Mouse (Mus musculus) kidney, embryonic 14.5 days (tissue): ENCODE measurements around the gene Pwp2. TPM values are rescaled to one million over a fixed set of nuclear protein-coding genes. Genes with fewer than 3 reads are reported as not detected.

Source experiments
- ATAC-seq: fragments of 200-750 bp; cut with Nextera tagmentation; 2 replicates; pipeline ENCODE4 v1.8.0; 2017; ENCODE audit warnings: moderate number of reproducible peaks, mild to moderate bottlenecking, moderate TSS enrichment, moderate library complexity; ENCODE audit not compliant: low FRiP score, low TSS enrichment
- H3K27ac ChIP-seq: fragments of 300-500 bp; sonication (generic); 2 replicates; pipeline ENCODE4 v1.5.1; 2014; ENCODE audit warnings: low read depth, mild to moderate bottlenecking, low read length, moderate library complexity, mixed read lengths
- H3K27me3 ChIP-seq: fragments of 300-500 bp; sonication (generic); 2 replicates; pipeline ENCODE4 v1.6.1; 2014; ENCODE audit warnings: mild to moderate bottlenecking, low read length; ENCODE audit not compliant: control insufficient read depth, insufficient read depth
- H3K36me3 ChIP-seq: fragments of 300-500 bp; sonication (generic); 2 replicates; pipeline ENCODE4 v1.6.1; 2014; ENCODE audit warnings: low read length, mixed read lengths; ENCODE audit not compliant: control insufficient read depth, insufficient read depth
- H3K4me1 ChIP-seq: fragments of 300-500 bp; sonication (generic); 2 replicates; pipeline ENCODE4 v1.6.1; 2014; ENCODE audit warnings: low read length, mixed read lengths; ENCODE audit not compliant: control insufficient read depth, insufficient read depth
- H3K4me2 ChIP-seq: fragments of 300-500 bp; sonication (generic); replicated peaks from 2 replicates; pipeline ENCODE4 v1.6.1; 2014; ENCODE audit warnings: low read depth, mild to moderate bottlenecking, low read length
- H3K4me3 ChIP-seq: fragments of 300-500 bp; sonication (generic); 2 replicates; pipeline ENCODE4 v1.5.1; 2014; ENCODE audit warnings: mild to moderate bottlenecking, low read length
- H3K9ac ChIP-seq: fragments of 300-500 bp; sonication (generic); 2 replicates; pipeline ENCODE4 v1.6.1; 2014; ENCODE audit warnings: low read depth, mild to moderate bottlenecking, low read length, moderate library complexity
- H3K9me3 ChIP-seq: fragments of 300-500 bp; sonication (generic); 2 replicates; pipeline ENCODE4 v1.6.1; 2016; ENCODE audit warnings: low read length; ENCODE audit not compliant: control insufficient read depth
- WGBS: fragments of 180-500 bp; shearing (Covaris S2); extraction: QIAGEN DNeasy Blood & Tissue Kit; methylation state at CpG from one replicate; pipeline ENCODE4 v1.1.7; 2014; 5-methylcytosine and 5-hydroxymethylcytosine counted together
- polyA plus RNA-seq: library from polyadenylated mRNA; unstranded; fragments of >200 nt; fragmentation: Nextera tagmentation; extraction: Ambion mirVana; gene quantifications from 2 replicates; pipeline ENCODE4 v1.2.1, GENCODE M21; 2014

The Pwp2 gene
- polyA plus RNA-seq, 1 experiment from 2014 or later = 19.9 TPM

GRCm38 (mm10) chr10:78185381-78185725 is 404 bp upstream of the Pwp2 start:
- Histone ChIP-seq H3K36me3 (peaks cover 60% of the 10 kb centered on the region), H3K27me3 (no peaks in the 10 kb centered on the region), H3K27ac (peak overlapping the region; percentile 57; the same call in 1 of the 2 replicates), H3K4me3 (peak overlapping the region; percentile 79), H3K4me1 (0 out of 2 replicates have a peak, but pooled peaks cover 9% of the 10 kb centered on the region), H3K9ac (peak overlapping the region; percentile 68; the same call in 1 of the 2 replicates), H3K4me2 (peak overlapping the region; percentile 75), H3K9me3 (no peaks in the 10 kb centered on the region)
- WGBS = 17% methylated on average over 9 of the region's 9 CpGs
- ATAC-seq = peak; percentile 45

GRCm38 (mm10) chr10:78183577-78183976 is 1.4 kb downstream of the Pwp2 start:
- no peak overlapping the region for H3K9ac ChIP-seq
- H3K9me3 ChIP-seq = no peaks in the 10 kb centered on the region
- no peak overlapping the region for H3K27ac ChIP-seq
- 0 out of 2 replicates have a peak, but pooled peaks cover 9% of the 10 kb centered on the region for H3K4me1 ChIP-seq
- 89% methylated on average over 3 of the region's 3 CpGs for WGBS
- no peak overlapping the region for H3K4me2 ChIP-seq
- H3K36me3 ChIP-seq = peaks cover 61% of the 10 kb centered on the region
- H3K4me3 ChIP-seq = no peak overlapping the region
- H3K27me3 ChIP-seq = no peaks in the 10 kb centered on the region
- no peak for ATAC-seq

- H3K4me2 ChIP-seq = no peak overlapping the region
- peaks cover 61% of the 10 kb centered on the region for H3K36me3 ChIP-seq
- 0 out of 2 replicates have a peak, but pooled peaks cover 9% of the 10 kb centered on the region for H3K4me1 ChIP-seq
- H3K4me3 ChIP-seq = no peak overlapping the region
- no peak overlapping the region for H3K27ac ChIP-seq
- no peaks in the 10 kb centered on the region for H3K9me3 ChIP-seq
- H3K27me3 ChIP-seq = no peaks in the 10 kb centered on the region
- no peak for ATAC-seq
- 95% methylated on average over 17 of the region's 17 CpGs for WGBS
- H3K9ac ChIP-seq = no peak overlapping the region
Measured at GRCm38 (mm10) chr10:78182321-78182720, 2.6 kb downstream of the Pwp2 start.

- Histone ChIP-seq H3K27me3 (no peaks in the 10 kb centered on the region), H3K4me1 (no peaks in the 10 kb centered on the region), H3K9ac (no peak overlapping the region), H3K36me3 (peaks cover 86% of the 10 kb centered on the region), H3K4me2 (no peak overlapping the region), H3K9me3 (no peaks in the 10 kb centered on the region), H3K4me3 (no peak overlapping the region), H3K27ac (no peak overlapping the region)
- WGBS = 95% methylated on average over 5 of the region's 5 CpGs
- no peak for ATAC-seq
Measured at GRCm38 (mm10) chr10:78174474-78174873, 10.5 kb downstream of the Pwp2 start.

DNA sequence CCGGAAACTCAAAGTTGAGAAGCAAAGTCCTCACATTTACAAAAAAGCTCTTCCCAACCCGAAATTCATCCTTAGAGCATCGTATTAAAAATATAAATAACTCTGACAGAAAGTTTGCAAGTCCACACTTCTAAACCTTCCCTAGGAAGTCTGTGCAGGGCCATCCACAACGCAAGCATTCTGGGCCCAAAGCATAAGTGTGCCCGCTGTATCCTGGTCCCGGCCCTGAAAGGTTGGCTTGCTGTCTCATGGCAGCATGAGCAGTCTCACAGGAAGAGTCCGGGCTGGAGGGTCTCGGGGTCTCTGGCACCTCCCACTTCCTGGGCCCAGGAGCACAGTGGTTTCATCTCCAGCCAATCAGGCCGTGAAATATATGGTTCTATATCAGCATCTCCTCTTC is 13.4 kb downstream of the Pwp2 start:
- Histone ChIP-seq H3K27me3 (no peaks in the 10 kb centered on the region), H3K9me3 (no peaks in the 10 kb centered on the region), H3K4me2 (no peak overlapping the region), H3K4me1 (peaks cover 9% of the 10 kb centered on the region), H3K27ac (no peak overlapping the region), H3K4me3 (no peak overlapping the region), H3K9ac (no peak overlapping the region), H3K36me3 (peaks cover 69% of the 10 kb centered on the region)
- 92% methylated on average over 9 of the region's 9 CpGs for WGBS
- ATAC-seq = no peak

- no peak overlapping the region for H3K4me3 ChIP-seq
- no peak overlapping the region for H3K4me2 ChIP-seq
- H3K9me3 ChIP-seq = no peaks in the 10 kb centered on the region
- no peaks in the 10 kb centered on the region for H3K27me3 ChIP-seq
- no peak overlapping the region for H3K27ac ChIP-seq
- no peak overlapping the region for H3K9ac ChIP-seq
- peaks cover 67% of the 10 kb centered on the region for H3K36me3 ChIP-seq
- ATAC-seq = no peak
- WGBS = 90% methylated on average over 7 of the region's 7 CpGs
- peaks cover 9% of the 10 kb centered on the region for H3K4me1 ChIP-seq
Measured at GRCm38 (mm10) chr10:78171057-78171456, 13.9 kb downstream of the Pwp2 start.

DNA sequence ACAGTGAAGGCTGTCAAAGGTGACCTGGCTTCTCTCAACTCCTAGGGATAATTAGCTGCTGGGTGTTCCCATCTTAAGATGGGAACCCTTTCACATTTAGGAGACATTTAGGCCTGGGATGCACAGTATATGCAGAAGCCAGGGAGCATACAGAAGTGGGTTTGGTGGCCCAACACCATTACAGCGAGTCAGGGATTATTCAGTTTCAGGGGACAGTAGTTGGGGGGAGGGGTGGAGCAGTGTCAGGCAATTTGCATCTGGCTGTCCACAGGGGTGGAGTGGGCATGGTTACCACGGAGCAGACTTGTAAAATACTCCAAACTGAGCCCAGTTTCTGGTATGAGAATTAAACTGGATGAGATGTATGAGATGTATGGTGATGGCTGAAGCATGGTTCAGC is 14.5 kb downstream of the Pwp2 start:
- Histone ChIP-seq H3K9me3 (no peaks in the 10 kb centered on the region), H3K4me2 (peak overlapping the region; percentile 67), H3K4me3 (peak overlapping the region; percentile 90; the same call in 1 of the 2 replicates), H3K9ac (no peak overlapping the region), H3K27me3 (no peaks in the 10 kb centered on the region), H3K4me1 (peaks cover 9% of the 10 kb centered on the region), H3K27ac (no peak overlapping the region), H3K36me3 (peaks cover 66% of the 10 kb centered on the region)
- WGBS = 60% methylated on average over 2 of the region's 2 CpGs
- ATAC-seq = no peak

- no peaks in the 10 kb centered on the region for H3K9me3 ChIP-seq
- H3K9ac ChIP-seq = peak within 1 kb of the TSS; percentile 89
- peak within 1 kb of the TSS; percentile 62 for H3K27ac ChIP-seq
- WGBS = under 1% methylated on average over 50 of the region's 50 CpGs
- H3K4me1 ChIP-seq = peaks cover 9% of the 10 kb centered on the region
- ATAC-seq = peak; percentile 96
- H3K36me3 ChIP-seq = peaks cover 62% of the 10 kb centered on the region
- peak within 1 kb of the TSS; percentile 67 for H3K4me2 ChIP-seq
- peak within 1 kb of the TSS; percentile 90 for H3K4me3 ChIP-seq
- no peaks in the 10 kb centered on the region for H3K27me3 ChIP-seq
Measured at GRCm38 (mm10) chr10:78169281-78170042, 15.5 kb downstream of the Pwp2 start, which contains the start of gene D10Jhu81e. TSS of gene D10Jhu81e (minus strand) at chr10:78169782.

DNA sequence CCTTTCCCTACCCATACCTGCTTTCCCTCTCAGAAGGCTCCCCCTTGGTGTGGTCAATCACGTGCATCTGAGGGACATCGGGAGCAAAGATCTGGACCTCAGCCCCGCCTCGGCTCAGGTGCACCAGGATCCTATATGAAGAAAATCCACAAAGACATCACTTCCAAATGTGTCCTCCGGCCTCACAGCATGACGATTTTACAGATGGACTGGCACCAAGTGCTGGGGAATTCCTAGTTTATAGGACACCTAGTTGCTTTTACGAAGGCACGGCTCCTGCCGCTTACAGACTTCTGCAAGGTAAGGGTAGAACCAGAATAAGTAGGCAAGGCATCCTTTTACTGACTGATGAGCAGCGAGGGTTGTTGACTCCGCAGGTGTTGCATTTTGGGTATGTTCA is 16.2 kb downstream of the Pwp2 start:
- Histone ChIP-seq H3K4me1 (peaks cover 9% of the 10 kb centered on the region), H3K9ac (peak overlapping the region; percentile 89; the same call in 1 of the 2 replicates), H3K4me2 (peak overlapping the region; percentile 67), H3K4me3 (peak overlapping the region; percentile 90), H3K36me3 (peaks cover 61% of the 10 kb centered on the region), H3K27ac (no peak overlapping the region), H3K9me3 (no peaks in the 10 kb centered on the region), H3K27me3 (no peaks in the 10 kb centered on the region)
- 84% methylated on average over 11 of the region's 11 CpGs for whole genome bisulfite sequencing
- ATAC-seq = no peak
